Mouse (Mus musculus) left cerebral cortex, adult 2 months (tissue): ENCODE results near the gene Polr3c. TPM values are rescaled to one million over a fixed set of nuclear protein-coding genes. Genes with fewer than 3 reads are reported as not detected.
A peak's percentile ranks its signal among the peaks of the same experiment; 100 is the strongest.

Experiments used
- DNase-seq, 2 experiments: peaks; one replicate each; pipeline ENCODE4 v3.0.0; 2021 to 2022; ENCODE audit warnings: low spot score in 2 of 2, mixed read lengths in 1 of 2; ENCODE audit errors: extremely low spot score in 1 of 2
- H3K27ac ChIP-seq: fragments of 200-600 bp; 2 replicates; pipeline ENCODE4 v1.8.1; 2022
- H3K4me3 ChIP-seq: fragments of 200-600 bp; 2 replicates; pipeline ENCODE4 v1.8.1; 2022
- CTCF ChIP-seq: fragments of 200-600 bp; IDR thresholded peaks from 2 replicates; pipeline ENCODE4 v1.8.1; 2022; ENCODE audit warnings: antibody characterized with exemption, mild to moderate bottlenecking, moderate library complexity
- intact Hi-C: fragments of 180-260 bp; cut with DNase I; formaldehyde crosslinking; loops from one replicate; pipeline ENCODE4 v1.15.1; 2025
- total RNA-seq, 2 experiments: library from RNA; stranded (reverse); gene quantifications; 2 replicates each; pipeline ENCODE4 v1.2.3; 2021

Polr3c gene
- total RNA-seq, 2 experiments from 2014 or later, result 22.7 to 25.3 TPM

GRCm38 (mm10) chr3:96735200-96735599, 7.8 kb upstream of the Polr3c start:
- H3K27ac ChIP-seq, result no peak overlapping the region
- TF ChIP-seq CTCF, result no peak
- no peak overlapping the region for H3K4me3 ChIP-seq
- DNase-seq, result no peak
- intact Hi-C loops, result no loop called here

- DNase-seq, result no peak
- H3K27ac ChIP-seq, result no peak overlapping the region
- H3K4me3 ChIP-seq, result no peak overlapping the region
- TF ChIP-seq CTCF, result no peak
- intact Hi-C loops, result no loop called here
Measured at GRCm38 (mm10) chr3:96733984-96734383, 6.6 kb upstream of the Polr3c start.

GRCm38 (mm10) chr3:96730785-96731184, 3.4 kb upstream of the Polr3c start:
- intact Hi-C loops, result no loop called here
- no peak for DNase-seq
- no peak for TF ChIP-seq CTCF
- Histone ChIP-seq H3K27ac (no peak overlapping the region), H3K4me3 (no peak overlapping the region)

GRCm38 (mm10) chr3:96729403-96729784, 2.0 kb upstream of the Polr3c start:
- H3K27ac ChIP-seq, result no peak overlapping the region
- no peak for DNase-seq
- intact Hi-C loops, result loop anchor here (10.0 kb wide), 1 partner anchor 145 kb away; no protein-coding TSS in a partner anchor
- TF ChIP-seq CTCF, result peak; percentile 31
- peak overlapping the region; percentile 96 for H3K4me3 ChIP-seq

GRCm38 (mm10) chr3:96728634-96729402, 1.4 kb upstream of the Polr3c start:
- Histone ChIP-seq H3K4me3 (peak overlapping the region; percentile 96), H3K27ac (peak overlapping the region; percentile 96; the same call in 1 of the 2 replicates)
- no peak for DNase-seq
- no peak for TF ChIP-seq CTCF
- intact Hi-C loops, result loop anchor here (10.0 kb wide), 1 partner anchor 146 kb away; no protein-coding TSS in a partner anchor

- DNase-seq, result no peak
- no peak for TF ChIP-seq CTCF
- intact Hi-C loops, result loop anchor here (10.0 kb wide), 1 partner anchor 147 kb away; no protein-coding TSS in a partner anchor
- Histone ChIP-seq H3K27ac (peak overlapping the region; percentile 96), H3K4me3 (peak overlapping the region; percentile 96)
Measured at GRCm38 (mm10) chr3:96727828-96728633, 603 bp upstream of the Polr3c start.

GRCm38 (mm10) chr3:96719173-96719572, 8.3 kb downstream of the Polr3c start:
- peak in 1 of 2 experiments; percentile 43 for DNase-seq
- intact Hi-C loops, result no loop called here
- TF ChIP-seq CTCF, result peak; percentile 57
- H3K27ac ChIP-seq, result no peak overlapping the region
- H3K4me3 ChIP-seq, result no peak overlapping the region

GRCm38 (mm10) chr3:96715854-96716253, 11.6 kb downstream of the Polr3c start:
- intact Hi-C loops, result no loop called here
- no peak for TF ChIP-seq CTCF
- no peak for DNase-seq
- no peak overlapping the region for H3K4me3 ChIP-seq
- H3K27ac ChIP-seq, result no peak overlapping the region

- H3K27ac ChIP-seq, result no peak overlapping the region
- no peak overlapping the region for H3K4me3 ChIP-seq
- no peak for DNase-seq
- intact Hi-C loops, result no loop called here
- no peak for TF ChIP-seq CTCF
Measured at GRCm38 (mm10) chr3:96714286-96714685, 13.1 kb downstream of the Polr3c start.

GRCm38 (mm10) chr3:96708684-96709064, 18.8 kb downstream of the Polr3c start:
- Histone ChIP-seq H3K4me3 (peak overlapping the region; percentile 63), H3K27ac (no peak overlapping the region)
- intact Hi-C loops, result no loop called here
- DNase-seq, result no peak
- TF ChIP-seq CTCF, result no peak

GRCm38 (mm10) chr3:96707903-96708683, 19.3 kb downstream of the Polr3c start, which contains the start of gene Nudt17:
Gene Nudt17, minus strand, starts transcription at chr3:96708562.
- intact Hi-C loops, result no loop called here
- TF ChIP-seq CTCF, result peak; percentile 100
- peak within 1 kb of the TSS; percentile 60 for H3K27ac ChIP-seq
- peak; percentile 81 to 90 for DNase-seq
- H3K4me3 ChIP-seq, result peak within 1 kb of the TSS; percentile 63

GRCm38 (mm10) chr3:96706984-96707383, 20.4 kb downstream of the Polr3c start:
- Histone ChIP-seq H3K27ac (no peak overlapping the region), H3K4me3 (no peak overlapping the region)
- TF ChIP-seq CTCF, result no peak
- intact Hi-C loops, result no loop called here
- DNase-seq, result no peak
